Mouse (Mus musculus): ENCODE data around the gene Atp2a1.

Atp2a1 gene

GRCm38 (mm10) chr7:126472306-126472705 is 9.4 kb upstream of the Atp2a1 start:
- DNase-seq, result no peak

- DNase-seq, result no peak
Observed at GRCm38 (mm10) chr7:126471853-126472252, 8.9 kb upstream of the Atp2a1 start.

DNA sequence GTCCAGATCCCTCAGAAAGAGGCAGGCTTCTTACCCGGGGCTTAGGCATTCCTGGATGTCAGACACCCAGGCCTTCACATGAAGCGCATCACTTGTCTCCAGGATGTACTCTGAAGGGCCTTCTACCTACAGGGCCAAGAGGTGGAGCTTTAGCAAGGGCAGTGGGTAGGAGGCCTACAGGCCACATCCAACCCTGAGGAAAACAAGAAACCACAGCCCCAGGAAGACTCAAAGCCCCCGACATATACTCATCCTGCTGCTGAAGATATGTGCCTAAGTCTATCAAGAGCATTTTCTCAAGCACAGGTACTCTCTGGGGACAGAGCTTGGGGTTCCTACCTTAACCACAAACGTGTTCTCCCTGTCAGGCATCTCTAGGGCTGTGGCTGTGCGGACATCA is 8.5 kb upstream of the Atp2a1 start:
- no peak for DNase-seq

GRCm38 (mm10) chr7:126470077-126470476 is 7.2 kb upstream of the Atp2a1 start:
- no peak for DNase-seq

GRCm38 (mm10) chr7:126467834-126468627 is 5.1 kb upstream of the Atp2a1 start:
- no peak for DNase-seq

GRCm38 (mm10) chr7:126467271-126467670 is 4.4 kb upstream of the Atp2a1 start:
- DNase-seq, result peak; percentile 31 to 32

- DNase-seq, result no peak
Observed at GRCm38 (mm10) chr7:126466707-126467106, 3.8 kb upstream of the Atp2a1 start.

- no peak for DNase-seq
Observed at GRCm38 (mm10) chr7:126466116-126466515, 3.2 kb upstream of the Atp2a1 start.

DNA sequence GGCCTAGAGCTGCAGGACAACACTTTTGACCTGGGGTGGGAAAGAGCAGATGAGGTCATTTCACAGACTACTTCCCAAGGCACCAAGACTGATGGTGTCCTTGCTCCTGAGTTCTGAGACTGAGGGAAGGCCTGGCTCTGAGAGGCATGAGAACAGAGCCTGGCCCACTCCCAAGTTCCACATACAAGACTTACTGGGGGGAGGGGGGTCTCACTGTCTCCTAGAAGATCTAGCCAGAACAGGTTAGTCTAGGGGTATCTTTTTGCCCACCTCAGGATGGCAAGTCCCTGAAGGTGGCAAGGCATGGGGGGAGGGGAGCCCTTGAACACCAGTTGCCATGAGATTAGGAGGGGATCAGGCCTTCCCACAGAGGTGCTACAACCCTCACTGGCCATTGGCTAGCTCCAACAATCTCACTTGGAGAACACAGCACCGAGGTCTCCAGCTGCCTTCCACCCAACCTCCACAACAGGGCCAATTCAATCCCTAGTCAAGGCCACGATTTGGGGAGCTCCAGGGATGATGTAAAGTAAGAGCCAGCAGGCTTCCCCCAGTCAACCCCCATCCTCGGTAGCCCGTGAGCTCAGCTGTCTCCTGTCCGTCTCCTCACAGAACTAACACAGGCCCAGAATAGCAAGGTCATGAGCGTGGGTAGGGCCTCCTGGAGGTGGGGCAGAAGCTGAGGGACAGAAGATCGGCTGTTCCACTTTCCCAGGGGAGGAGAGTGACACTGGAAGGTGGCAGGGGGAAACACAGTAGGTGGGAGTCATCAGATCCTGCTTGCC is 2.5 kb upstream of the Atp2a1 start:
- no peak for DNase-seq

GRCm38 (mm10) chr7:126464836-126465235 is 1.9 kb upstream of the Atp2a1 start:
- DNase-seq, result no peak

DNA sequence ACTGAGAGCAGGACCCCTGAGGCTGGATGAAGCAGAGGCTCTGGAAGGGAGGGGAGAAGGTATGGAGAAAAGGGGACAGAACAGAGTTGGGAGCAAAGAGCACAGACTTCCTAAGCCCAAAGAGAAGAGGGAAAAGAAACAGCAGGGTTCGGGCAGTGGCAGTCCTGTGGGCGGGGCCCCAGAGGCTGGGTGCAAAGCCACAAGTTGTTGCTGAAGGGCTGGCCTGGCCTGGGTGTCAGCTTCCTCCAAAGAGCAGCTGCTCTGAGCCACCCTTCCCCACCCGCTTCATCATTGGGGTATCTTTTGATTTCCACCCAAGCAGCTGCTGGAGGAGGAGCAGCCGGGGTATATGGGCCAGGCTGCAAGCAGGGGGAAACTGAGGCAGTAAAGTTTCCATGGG is 1.2 kb upstream of the Atp2a1 start:
- no peak for DNase-seq

- DNase-seq, result no peak
Observed at GRCm38 (mm10) chr7:126463547-126463946, 639 bp upstream of the Atp2a1 start.

GRCm38 (mm10) chr7:126461626-126462025 is 1.3 kb downstream of the Atp2a1 start:
- DNase-seq, result no peak

DNA sequence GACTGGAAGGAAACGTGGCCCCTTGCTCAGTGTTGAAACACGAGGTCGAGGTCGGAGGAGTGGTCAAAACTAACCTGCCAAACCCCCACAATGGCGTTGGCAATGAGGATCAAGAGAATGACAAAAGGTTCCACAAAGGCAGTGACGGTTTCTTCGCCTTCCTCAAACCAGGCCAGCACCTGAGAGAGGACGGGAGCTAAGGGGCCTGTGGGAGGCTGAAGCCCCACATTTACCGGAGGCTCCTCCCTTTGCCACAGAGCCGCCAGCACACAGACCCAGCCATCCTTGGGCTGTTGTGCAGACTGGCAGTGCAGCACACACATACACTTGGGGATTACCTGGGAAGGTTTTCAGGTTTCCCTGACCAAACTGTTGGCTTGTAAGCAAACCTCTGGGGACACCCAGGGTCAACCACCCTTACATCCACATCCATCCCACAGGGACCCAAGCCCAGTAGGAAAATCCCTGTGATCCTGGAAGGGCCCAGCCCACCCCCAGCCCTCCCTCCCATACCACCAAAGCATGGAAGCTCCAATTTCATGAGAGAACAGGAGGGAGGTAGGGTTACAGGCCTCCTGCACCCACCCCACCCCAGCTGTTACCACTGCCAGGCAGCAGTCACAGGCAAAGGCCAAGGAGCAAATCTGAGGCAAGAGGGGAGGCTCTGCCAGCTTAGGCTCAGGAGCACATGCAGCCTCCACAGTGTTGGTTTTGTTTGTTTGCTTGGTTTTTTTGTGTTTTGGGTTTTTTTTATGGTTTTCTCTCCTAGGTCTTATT is 2.1 kb downstream of the Atp2a1 start:
- no peak for DNase-seq

DNA sequence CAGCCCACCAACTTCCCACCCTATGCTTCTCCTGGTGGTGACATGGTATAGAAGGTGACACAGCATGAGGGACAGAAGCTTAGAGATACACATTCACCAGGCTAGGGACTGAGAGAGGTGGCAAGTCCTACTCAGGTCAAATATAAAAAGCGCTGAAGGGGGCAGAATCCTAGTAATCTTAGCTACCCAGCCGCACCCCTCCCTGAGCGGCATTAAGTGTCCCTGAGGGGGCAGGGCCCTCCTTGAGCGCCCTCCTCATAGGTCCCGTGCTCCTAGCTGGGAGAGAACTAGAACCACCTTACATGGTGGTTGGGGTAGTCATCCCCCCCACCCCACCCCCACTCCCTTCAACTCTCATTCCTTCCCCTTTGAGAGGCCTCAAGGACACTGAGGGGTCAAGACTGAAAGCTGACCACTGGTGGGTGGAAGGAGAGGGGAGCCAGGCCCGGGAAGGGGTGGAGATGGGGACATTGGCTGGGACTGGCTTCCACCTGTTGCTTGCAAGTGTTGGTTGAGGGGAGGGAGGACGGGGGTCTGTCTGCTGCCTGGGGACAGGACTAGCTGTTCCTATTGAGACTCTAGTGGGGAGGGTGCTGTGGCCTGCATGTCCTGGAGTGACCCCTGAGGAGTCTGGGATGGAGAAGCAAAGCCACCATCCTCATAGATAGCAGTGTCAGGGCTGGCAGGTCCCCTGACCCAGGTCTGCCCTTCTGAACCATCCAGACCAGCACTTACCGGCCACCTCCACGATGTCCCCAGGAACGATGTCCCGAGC is 3.9 kb downstream of the Atp2a1 start:
- DNase-seq, result no peak

DNA sequence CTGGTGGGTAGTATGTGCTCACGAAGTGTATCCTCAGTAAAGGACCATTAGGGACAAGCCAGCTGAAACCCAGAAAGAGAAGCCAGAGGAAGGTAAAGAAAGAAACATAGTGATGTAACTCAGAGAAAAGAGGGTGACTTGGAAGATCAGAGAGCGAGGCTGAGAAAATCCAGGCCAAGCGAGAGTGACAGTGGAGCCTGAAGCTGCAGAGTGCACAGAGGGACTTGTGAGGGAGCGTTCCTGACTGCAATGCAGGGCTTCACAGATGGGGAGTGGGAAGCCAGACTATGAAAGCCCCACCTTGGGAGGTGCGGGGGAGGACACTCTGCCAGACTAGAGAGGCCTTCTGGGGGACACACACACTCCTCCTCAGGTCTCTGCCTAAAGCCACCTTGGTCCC is 4.7 kb downstream of the Atp2a1 start:
- DNase-seq, result no peak

GRCm38 (mm10) chr7:126456382-126457266 is 6.3 kb downstream of the Atp2a1 start:
- no peak for DNase-seq

GRCm38 (mm10) chr7:126455242-126455641 is 7.7 kb downstream of the Atp2a1 start:
- DNase-seq, result no peak

DNA sequence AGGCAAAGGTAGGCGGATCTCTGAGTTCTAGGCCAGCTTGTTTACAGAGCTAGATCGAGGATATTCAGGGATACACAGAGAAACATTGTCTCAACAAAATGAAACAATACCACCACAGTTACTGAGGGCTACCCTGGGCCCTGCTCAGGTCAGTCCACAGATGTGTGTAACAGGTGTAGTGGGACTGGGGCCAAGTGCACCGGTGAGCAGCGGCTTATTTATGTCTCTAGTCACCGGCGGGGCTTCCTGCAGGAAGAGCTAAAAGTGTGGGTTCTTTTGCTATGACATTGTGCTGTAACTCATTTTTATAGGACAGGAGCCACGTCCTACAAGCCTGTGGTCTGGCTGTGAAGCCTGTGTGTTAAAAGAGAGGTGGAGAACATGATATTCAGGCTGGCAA is 9.0 kb downstream of the Atp2a1 start:
- no peak for DNase-seq

- DNase-seq, result no peak
Observed at GRCm38 (mm10) chr7:126452244-126452643, 10.7 kb downstream of the Atp2a1 start.

DNA sequence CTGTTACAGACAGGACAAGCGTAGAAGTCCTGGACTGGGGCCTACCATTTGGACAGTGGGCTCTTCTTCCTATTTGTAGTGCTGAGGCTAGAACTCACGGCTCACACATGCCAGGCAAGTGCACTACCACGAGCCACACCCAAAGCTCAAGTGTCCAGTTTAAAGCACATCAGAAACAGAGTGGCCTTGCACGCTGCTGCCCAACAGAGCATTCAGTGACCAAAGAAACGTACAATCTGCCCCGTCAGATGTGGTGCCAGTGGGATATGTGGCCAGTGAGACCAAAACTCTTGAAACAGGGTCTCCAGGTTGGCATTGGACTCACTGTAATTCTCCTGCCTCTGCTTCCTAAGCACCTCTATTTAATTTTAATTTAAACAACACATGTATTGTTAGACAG is 12.3 kb downstream of the Atp2a1 start:
- no peak for DNase-seq

- DNase-seq, result no peak
Observed at GRCm38 (mm10) chr7:126449991-126450390, 12.9 kb downstream of the Atp2a1 start.

Measured in cerebellum, adult 18-20 months (tissue).